Mouse (Mus musculus): ENCODE measurements around the gene Tdpoz3. TPM values are rescaled to one million over a fixed set of nuclear protein-coding genes. Genes with fewer than 3 reads are reported as not detected.
"Not testable (repeated sequence)": the region's sequence is repeated elsewhere in the genome, so short reads cannot be mapped to it uniquely, and the experiment has no call there.

The Tdpoz3 gene
- not detected in 2 replicates for polyA plus RNA-seq (2015; fragmentation: Nextera tagmentation; extraction: Ambion mirVana)

- not testable (repeated sequence) for DNase-seq (ENCODE audit: low spot score)
Observed at GRCm38 (mm10) chr3:93825720-93826119, at the start of gene Tdpoz3. Tdpoz3 (plus strand) TSS chr3:93826020.

- not testable (repeated sequence) for DNase-seq (ENCODE audit: low spot score)
Observed at GRCm38 (mm10) chr3:93796098-93796497, 29.7 kb upstream of the Tdpoz3 start, which contains the start of gene Tdpoz4. Tdpoz4 (plus strand) TSS chr3:93796398.

- not testable (repeated sequence) for DNase-seq (ENCODE audit: low spot score)
Observed at GRCm38 (mm10) chr3:93813341-93813740, 12.5 kb upstream of the Tdpoz3 start.

- not testable (repeated sequence) for DNase-seq (ENCODE audit: low spot score)
Observed at GRCm38 (mm10) chr3:93858957-93859356, 33.1 kb downstream of the Tdpoz3 start.

GRCm38 (mm10) chr3:93870635-93871034 is 44.8 kb downstream of the Tdpoz3 start:
- not testable (repeated sequence) for DNase-seq (ENCODE audit: low spot score)

Other genes starting within 250 kb of the Tdpoz3 start
- gene Tdpoz2, start 173.3 kb upstream of the Tdpoz3 start, polyA plus RNA-seq (2015; fragmentation: Nextera tagmentation; extraction: Ambion mirVana) = 0.10 TPM in 1 of 2 replicates, not detected in the other
- gene Tdpoz1, start 149.7 kb upstream of the Tdpoz3 start, polyA plus RNA-seq (2015; fragmentation: Nextera tagmentation; extraction: Ambion mirVana) = not detected in 2 replicates
- gene Gm37596, start 132.9 kb upstream of the Tdpoz3 start, polyA plus RNA-seq (2015; fragmentation: Nextera tagmentation; extraction: Ambion mirVana) = not detected in 2 replicates
- gene Gm5773, start 53.0 kb upstream of the Tdpoz3 start, polyA plus RNA-seq (2015; fragmentation: Nextera tagmentation; extraction: Ambion mirVana) = not detected in 2 replicates
- not detected in 2 replicates for gene Tdpoz4, start 29.6 kb upstream of the Tdpoz3 start, polyA plus RNA-seq (2015; fragmentation: Nextera tagmentation; extraction: Ambion mirVana)
- gene Gm9117, start 117.5 kb downstream of the Tdpoz3 start, polyA plus RNA-seq (2015; fragmentation: Nextera tagmentation; extraction: Ambion mirVana) = not detected in 2 replicates
- not detected in 2 replicates for gene Tdpoz5, start 135.3 kb downstream of the Tdpoz3 start, polyA plus RNA-seq (2015; fragmentation: Nextera tagmentation; extraction: Ambion mirVana)
- gene Gm9125, start 228.9 kb downstream of the Tdpoz3 start, polyA plus RNA-seq (2015; fragmentation: Nextera tagmentation; extraction: Ambion mirVana) = 0.08 TPM in 1 of 2 replicates, not detected in the other
- not detected in 2 replicates for gene Gm10697, start 246.6 kb downstream of the Tdpoz3 start, polyA plus RNA-seq (2015; fragmentation: Nextera tagmentation; extraction: Ambion mirVana)